Mouse (Mus musculus): ENCODE measurements around the gene Galntl6. TPM values are rescaled to one million over a fixed set of nuclear protein-coding genes. Genes with fewer than 3 reads are reported as not detected.

Galntl6 gene
- polyA plus RNA-seq, 1 experiment from 2014 or later: 0.20 TPM

DNA sequence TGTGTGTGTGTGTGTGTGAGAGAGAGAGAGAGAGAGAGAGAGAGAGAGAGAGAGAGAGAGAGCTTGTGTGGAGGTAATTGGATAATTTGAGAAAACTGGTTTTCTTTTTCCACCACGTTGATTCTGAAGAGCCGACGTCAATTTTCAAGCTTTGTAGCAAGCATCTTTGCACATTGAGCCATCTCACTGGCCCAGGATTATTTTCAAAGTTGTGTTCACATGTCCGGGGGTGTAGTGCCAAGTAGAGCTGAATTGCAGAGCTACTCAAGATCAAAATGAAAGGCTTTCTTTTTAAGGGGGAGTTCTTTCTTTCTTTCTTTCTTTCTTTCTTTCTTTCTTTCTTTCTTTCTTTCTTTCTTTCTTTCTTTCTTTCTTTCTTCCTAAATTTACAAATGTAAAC lies 1022.3 kb downstream of the Galntl6 start:
- 63% methylated on average over 4 of the region's 4 CpGs for WGBS (ENCODE audit: insufficient replicate concordance)
- no peak overlapping the region for H3K27ac ChIP-seq
- ATAC-seq: no peak
- no peaks in the 10 kb centered on the region for H3K27me3 ChIP-seq (replicated peaks)
- no peaks in the 10 kb centered on the region for H3K36me3 ChIP-seq
- H3K9ac ChIP-seq: no peak overlapping the region
- no peaks in the 10 kb centered on the region for H3K4me1 ChIP-seq
- no peak overlapping the region for H3K4me2 ChIP-seq
- H3K9me3 ChIP-seq (replicated peaks): no peaks in the 10 kb centered on the region
- H3K4me3 ChIP-seq: no peak overlapping the region

GRCm38 (mm10) chr8:57888831-57889230 lies 1023.6 kb downstream of the Galntl6 start:
- Histone ChIP-seq H3K27ac (no peak overlapping the region), H3K9ac (no peak overlapping the region), H3K27me3 (replicated peaks) (no peaks in the 10 kb centered on the region), H3K4me2 (no peak overlapping the region), H3K36me3 (no peaks in the 10 kb centered on the region), H3K4me3 (no peak overlapping the region), H3K4me1 (no peaks in the 10 kb centered on the region), H3K9me3 (replicated peaks) (no peaks in the 10 kb centered on the region)
- ATAC-seq: no peak

GRCm38 (mm10) chr8:57879452-57879851 lies 1033.0 kb downstream of the Galntl6 start:
- Histone ChIP-seq H3K9ac (no peak overlapping the region), H3K4me3 (no peak overlapping the region), H3K4me1 (no peaks in the 10 kb centered on the region), H3K27ac (no peak overlapping the region), H3K27me3 (replicated peaks) (no peaks in the 10 kb centered on the region), H3K4me2 (no peak overlapping the region), H3K36me3 (no peaks in the 10 kb centered on the region), H3K9me3 (replicated peaks) (no peaks in the 10 kb centered on the region)
- WGBS (ENCODE audit: insufficient replicate concordance): 56% methylated on average over 11 of the region's 11 CpGs
- ATAC-seq: no peak

- no peak overlapping the region for H3K27ac ChIP-seq
- no peaks in the 10 kb centered on the region for H3K9me3 ChIP-seq (replicated peaks)
- no peak overlapping the region for H3K4me2 ChIP-seq
- H3K4me3 ChIP-seq: no peak overlapping the region
- no peaks in the 10 kb centered on the region for H3K27me3 ChIP-seq (replicated peaks)
- no peaks in the 10 kb centered on the region for H3K4me1 ChIP-seq
- ATAC-seq: no peak
- H3K36me3 ChIP-seq: no peaks in the 10 kb centered on the region
- no peak overlapping the region for H3K9ac ChIP-seq
Observed at GRCm38 (mm10) chr8:57849074-57849473, 1063.4 kb downstream of the Galntl6 start.

DNA sequence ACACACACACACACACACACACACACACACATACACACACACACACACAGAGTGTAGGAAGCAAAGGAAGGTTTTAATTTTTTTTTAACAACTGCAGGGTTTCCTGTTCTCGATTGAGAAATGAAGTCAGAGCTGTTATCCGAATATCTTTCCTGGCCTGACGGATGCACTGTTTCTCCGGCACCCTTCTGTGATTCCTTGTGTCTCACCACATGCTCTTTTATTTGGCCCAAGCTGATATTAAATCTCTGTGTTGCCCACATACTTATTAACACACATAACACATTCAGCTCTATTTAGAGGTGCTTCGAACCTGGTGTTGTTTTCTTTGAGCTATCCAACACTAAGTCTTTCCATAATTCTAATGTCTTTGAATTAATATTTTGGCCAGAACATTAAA lies 1069.0 kb downstream of the Galntl6 start:
- Histone ChIP-seq H3K36me3 (no peaks in the 10 kb centered on the region), H3K4me3 (no peak overlapping the region), H3K4me1 (no peaks in the 10 kb centered on the region), H3K27ac (no peak overlapping the region), H3K27me3 (replicated peaks) (no peaks in the 10 kb centered on the region), H3K9me3 (replicated peaks) (no peaks in the 10 kb centered on the region), H3K9ac (no peak overlapping the region), H3K4me2 (no peak overlapping the region)
- ATAC-seq: no peak
- 48% methylated on average over 5 of the region's 5 CpGs for WGBS (ENCODE audit: insufficient replicate concordance)

- Histone ChIP-seq H3K27ac (no peak overlapping the region), H3K4me3 (no peak overlapping the region), H3K9ac (no peak overlapping the region), H3K4me2 (no peak overlapping the region), H3K4me1 (no peaks in the 10 kb centered on the region), H3K36me3 (no peaks in the 10 kb centered on the region), H3K9me3 (replicated peaks) (no peaks in the 10 kb centered on the region), H3K27me3 (replicated peaks) (no peaks in the 10 kb centered on the region)
- WGBS (ENCODE audit: insufficient replicate concordance): 58% methylated on average over 13 of the region's 13 CpGs
- ATAC-seq: no peak
Observed at GRCm38 (mm10) chr8:57842462-57843391, 1069.7 kb downstream of the Galntl6 start.

- no peak overlapping the region for H3K9ac ChIP-seq
- no peak overlapping the region for H3K4me2 ChIP-seq
- no peak overlapping the region for H3K27ac ChIP-seq
- no peaks in the 10 kb centered on the region for H3K4me1 ChIP-seq
- WGBS (ENCODE audit: insufficient replicate concordance): 62% methylated on average over 4 of the region's 4 CpGs
- no peaks in the 10 kb centered on the region for H3K36me3 ChIP-seq
- ATAC-seq: no peak
- H3K27me3 ChIP-seq (replicated peaks): 0 out of 2 replicates have a peak, but pooled peaks cover 3% of the 10 kb centered on the region
- H3K9me3 ChIP-seq (replicated peaks): no peaks in the 10 kb centered on the region
- no peak overlapping the region for H3K4me3 ChIP-seq
Observed at GRCm38 (mm10) chr8:57841446-57841845, 1071.0 kb downstream of the Galntl6 start.

DNA sequence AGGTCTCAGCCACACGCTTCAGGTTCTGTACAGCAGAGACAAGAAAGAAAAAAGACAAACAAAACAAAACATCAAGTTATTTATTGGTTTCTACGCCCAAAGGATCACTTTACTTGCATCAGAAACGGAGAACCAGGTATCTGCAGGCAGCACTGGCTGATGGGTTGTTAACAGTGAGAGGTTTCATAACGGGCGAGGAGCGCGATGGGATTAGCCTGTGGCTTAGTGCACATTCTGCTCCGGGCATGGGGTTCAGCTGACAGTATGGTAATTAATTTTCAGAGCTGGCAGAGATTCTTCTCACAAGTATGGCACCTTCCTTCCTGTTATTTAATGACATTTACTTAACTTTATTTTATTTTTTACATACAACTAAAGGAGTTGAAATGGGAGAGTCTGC lies 1075.1 kb downstream of the Galntl6 start:
- no peak overlapping the region for H3K4me2 ChIP-seq
- no peak overlapping the region for H3K27ac ChIP-seq
- ATAC-seq: no peak
- no peaks in the 10 kb centered on the region for H3K36me3 ChIP-seq
- WGBS (ENCODE audit: insufficient replicate concordance): 62% methylated on average over 8 of the region's 8 CpGs
- H3K9me3 ChIP-seq (replicated peaks): no peaks in the 10 kb centered on the region
- H3K4me1 ChIP-seq: no peaks in the 10 kb centered on the region
- 0 out of 2 replicates have a peak, but pooled peaks cover 3% of the 10 kb centered on the region for H3K27me3 ChIP-seq (replicated peaks)
- H3K4me3 ChIP-seq: no peak overlapping the region
- H3K9ac ChIP-seq: no peak overlapping the region

DNA sequence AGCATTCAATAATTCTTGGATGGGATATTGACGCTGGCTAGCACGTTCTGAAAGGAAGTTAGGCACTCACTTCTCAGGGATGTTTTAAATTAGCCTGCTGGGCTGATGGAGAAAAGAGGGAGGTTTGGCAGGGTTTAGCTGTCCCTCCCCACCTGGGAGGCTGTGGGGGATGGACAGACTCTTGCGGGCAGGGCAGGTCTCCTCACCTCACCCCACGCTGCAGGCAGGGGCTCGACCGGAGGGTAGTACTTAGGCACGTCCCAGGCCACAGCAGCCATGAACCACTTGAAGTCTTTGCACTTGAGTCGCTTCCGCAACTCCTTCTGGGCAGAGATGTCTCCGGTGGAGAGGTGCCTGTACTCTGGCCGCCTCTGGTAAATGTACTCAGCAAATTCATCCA lies 1075.5 kb downstream of the Galntl6 start:
- Histone ChIP-seq H3K9me3 (replicated peaks) (no peaks in the 10 kb centered on the region), H3K9ac (no peak overlapping the region), H3K4me1 (no peaks in the 10 kb centered on the region), H3K27ac (no peak overlapping the region), H3K27me3 (replicated peaks) (0 out of 2 replicates have a peak, but pooled peaks cover 3% of the 10 kb centered on the region), H3K4me2 (no peak overlapping the region), H3K36me3 (no peaks in the 10 kb centered on the region), H3K4me3 (no peak overlapping the region)
- ATAC-seq: no peak
- WGBS (ENCODE audit: insufficient replicate concordance): 47% methylated on average over 11 of the region's 11 CpGs

DNA sequence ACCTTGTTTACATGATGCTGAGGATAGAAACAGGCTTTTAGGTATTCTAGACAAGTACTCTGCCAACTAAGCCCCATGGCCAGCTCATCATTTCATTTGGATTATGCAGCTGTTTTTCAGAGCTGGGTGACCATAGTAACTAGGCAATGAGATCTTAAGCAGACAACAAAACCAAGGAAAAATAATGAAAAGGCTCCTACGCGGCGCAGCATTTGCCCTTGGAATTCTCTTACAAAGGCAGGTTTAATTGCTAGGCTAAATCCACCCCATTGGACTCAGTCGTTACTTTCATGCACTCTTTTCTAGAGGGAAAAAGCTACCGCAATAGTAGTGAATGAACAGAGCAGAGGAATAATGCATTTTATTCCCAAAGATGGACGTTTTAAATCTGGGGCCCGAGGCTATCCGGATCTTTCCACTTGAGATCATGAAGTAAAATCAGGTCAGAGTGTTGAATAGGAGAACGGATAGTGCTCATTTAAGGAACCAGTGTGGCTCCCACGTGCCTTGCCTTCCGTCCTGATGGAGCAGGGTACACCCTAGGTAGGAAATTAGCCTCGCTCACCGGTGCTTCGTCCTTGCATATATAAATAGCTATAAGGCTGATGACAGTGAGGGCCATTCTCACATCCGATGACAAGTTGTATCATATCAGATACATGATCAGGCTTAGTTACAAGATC lies 1076.1 kb downstream of the Galntl6 start:
- Histone ChIP-seq H3K4me2 (no peak overlapping the region), H3K9ac (no peak overlapping the region), H3K36me3 (no peaks in the 10 kb centered on the region), H3K9me3 (replicated peaks) (no peaks in the 10 kb centered on the region), H3K27ac (no peak overlapping the region), H3K27me3 (replicated peaks) (0 out of 2 replicates have a peak, but pooled peaks cover 3% of the 10 kb centered on the region), H3K4me1 (no peaks in the 10 kb centered on the region), H3K4me3 (no peak overlapping the region)
- ATAC-seq: no peak
- 81% methylated on average over 15 of the region's 15 CpGs for WGBS (ENCODE audit: insufficient replicate concordance)

- WGBS (ENCODE audit: insufficient replicate concordance): 50% methylated on average over 7 of the region's 7 CpGs
- Histone ChIP-seq H3K36me3 (no peaks in the 10 kb centered on the region), H3K9ac (no peak overlapping the region), H3K9me3 (replicated peaks) (no peaks in the 10 kb centered on the region), H3K4me1 (peaks cover 8% of the 10 kb centered on the region; the same call in 1 of the 2 replicates), H3K27ac (no peak overlapping the region), H3K4me2 (no peak overlapping the region), H3K4me3 (no peak overlapping the region), H3K27me3 (replicated peaks) (no peaks in the 10 kb centered on the region)
- ATAC-seq: no peak; the same call in 1 of the 2 replicates
Observed at GRCm38 (mm10) chr8:57823151-57823550, 1089.3 kb downstream of the Galntl6 start.

- no peak for ATAC-seq
- Histone ChIP-seq H3K27me3 (replicated peaks) (no peaks in the 10 kb centered on the region), H3K36me3 (no peaks in the 10 kb centered on the region), H3K4me3 (no peak overlapping the region), H3K9ac (no peak overlapping the region), H3K4me2 (no peak overlapping the region), H3K9me3 (replicated peaks) (no peaks in the 10 kb centered on the region), H3K4me1 (0 out of 2 replicates have a peak, but pooled peaks cover 2% of the 10 kb centered on the region), H3K27ac (no peak overlapping the region)
- WGBS (ENCODE audit: insufficient replicate concordance): 62% methylated on average over 7 of the region's 7 CpGs
Observed at GRCm38 (mm10) chr8:57816034-57816433, 1096.4 kb downstream of the Galntl6 start.
